Mouse (Mus musculus): Measurements from ENCODE around the gene Dhx15. TPM values are rescaled to one million over a fixed set of nuclear protein-coding genes. Genes with fewer than 3 reads are reported as not detected.

Dhx15 gene
- total RNA-seq, 2 experiments from 2014 or later: 53.4 TPM

DNA sequence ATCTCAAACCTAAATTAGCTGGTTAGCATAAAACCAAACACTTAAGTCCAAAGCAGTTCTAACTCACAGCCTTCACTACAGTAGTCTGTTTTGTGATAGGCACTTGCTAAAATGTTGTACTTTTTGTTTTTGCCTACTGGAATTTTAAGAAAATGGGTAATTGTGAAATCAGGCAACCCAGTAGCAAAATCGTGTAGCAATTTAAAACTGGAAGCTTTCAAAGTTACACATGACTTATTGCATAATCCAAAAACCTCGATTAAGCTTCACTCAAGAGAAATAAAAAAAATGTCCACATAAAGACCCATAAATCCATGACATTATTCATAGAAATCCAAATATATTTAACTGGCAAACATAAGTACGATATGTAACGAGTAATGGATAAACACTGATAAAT is 43.2 kb downstream of the Dhx15 start:
- intact Hi-C loops (cut with DNase I): loop anchor here (5.0 kb wide), 1 partner anchor 35 kb away; no protein-coding TSS in a partner anchor

DNA sequence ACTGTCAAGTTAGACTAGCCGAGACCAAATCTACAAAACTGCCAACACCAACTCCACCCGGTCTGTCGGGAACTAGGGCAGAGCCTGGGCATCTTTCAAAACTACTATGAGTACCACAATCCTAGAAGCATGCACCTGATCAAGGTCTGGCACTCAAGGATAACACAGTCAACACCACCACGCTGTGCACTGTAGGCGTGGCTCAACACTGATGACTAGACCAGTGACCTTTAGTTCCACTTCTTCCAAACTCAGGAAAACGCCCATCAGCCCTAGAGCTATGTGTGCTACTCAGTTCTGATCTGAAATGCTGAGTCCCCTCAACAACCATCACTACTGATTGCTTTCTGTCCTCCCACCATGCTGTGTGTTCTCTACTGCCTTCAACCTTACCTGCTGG is 44.6 kb downstream of the Dhx15 start:
- intact Hi-C loops (cut with DNase I): loop anchor here (5.0 kb wide), 1 partner anchor 37 kb away; no protein-coding TSS in a partner anchor
- DNase-seq: no peak

More for the DNA sequence above, 43.2 kb downstream of the Dhx15 start:
- DNase-seq: no peak

DNA sequence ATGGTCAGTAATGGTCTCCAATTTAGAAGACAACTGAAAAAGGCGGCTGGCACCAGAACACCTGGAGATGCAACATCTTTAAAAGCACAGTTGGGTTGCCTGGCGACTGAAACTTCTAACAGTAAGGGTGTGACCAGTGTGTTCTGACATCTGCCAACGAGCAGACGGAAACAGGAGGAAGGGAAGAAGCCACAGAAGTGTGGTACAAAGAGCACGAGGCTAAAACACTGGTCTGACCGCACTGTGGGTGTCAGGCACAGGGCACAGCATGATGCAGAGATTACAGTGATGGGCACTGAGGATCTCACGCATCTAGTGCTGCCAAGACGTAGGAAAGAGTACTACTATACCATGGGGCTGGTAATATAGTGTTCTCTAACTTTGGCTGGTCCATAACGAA is 48.4 kb downstream of the Dhx15 start:
- intact Hi-C loops (cut with DNase I): no loop called here
- DNase-seq: no peak

DNA sequence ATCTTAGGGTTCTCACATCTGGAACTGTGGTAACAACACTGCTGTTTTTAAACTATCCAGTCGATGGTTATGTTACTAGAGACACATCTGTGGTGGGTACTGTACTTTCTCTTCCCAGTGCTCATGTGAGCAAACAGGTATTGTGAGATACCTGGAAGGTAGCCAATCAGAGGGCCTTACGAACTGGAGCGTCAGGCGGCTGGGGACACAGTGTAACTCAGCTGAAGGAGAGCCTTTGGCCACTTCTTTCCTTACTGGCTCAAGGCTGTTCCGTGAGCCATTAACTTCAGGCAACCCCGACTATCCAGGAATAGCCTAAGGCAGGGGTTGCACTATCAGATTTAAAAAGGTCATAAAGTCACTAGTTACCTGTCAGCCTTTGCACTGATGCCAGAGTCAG is 51.5 kb downstream of the Dhx15 start:
- DNase-seq: no peak
- intact Hi-C loops (cut with DNase I): loop anchor here (10.0 kb wide), 1 partner anchor 496 kb away; no protein-coding TSS in a partner anchor

DNA sequence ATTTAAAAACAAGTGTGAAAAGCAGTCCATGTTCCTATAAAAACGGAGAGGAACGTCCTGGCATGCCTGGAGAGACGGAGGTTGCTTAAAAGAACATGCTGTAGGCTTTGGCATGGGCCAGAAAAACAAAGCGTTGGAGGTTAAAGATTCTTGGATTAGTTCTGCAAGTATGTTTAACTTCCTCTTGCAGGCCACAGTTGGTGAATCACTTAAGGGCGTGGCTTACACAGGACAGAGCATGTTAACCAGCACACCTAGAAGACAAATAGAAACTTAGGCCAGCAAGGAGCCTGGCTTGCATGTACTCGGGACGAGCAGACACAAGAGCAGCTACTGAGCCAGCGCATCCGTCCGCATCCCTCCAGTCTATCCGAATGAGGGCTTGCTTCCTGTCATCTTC is 52.2 kb downstream of the Dhx15 start:
- no peak for DNase-seq
- intact Hi-C loops (cut with DNase I): loop anchor here (10.0 kb wide), 1 partner anchor 497 kb away; no protein-coding TSS in a partner anchor

DNA sequence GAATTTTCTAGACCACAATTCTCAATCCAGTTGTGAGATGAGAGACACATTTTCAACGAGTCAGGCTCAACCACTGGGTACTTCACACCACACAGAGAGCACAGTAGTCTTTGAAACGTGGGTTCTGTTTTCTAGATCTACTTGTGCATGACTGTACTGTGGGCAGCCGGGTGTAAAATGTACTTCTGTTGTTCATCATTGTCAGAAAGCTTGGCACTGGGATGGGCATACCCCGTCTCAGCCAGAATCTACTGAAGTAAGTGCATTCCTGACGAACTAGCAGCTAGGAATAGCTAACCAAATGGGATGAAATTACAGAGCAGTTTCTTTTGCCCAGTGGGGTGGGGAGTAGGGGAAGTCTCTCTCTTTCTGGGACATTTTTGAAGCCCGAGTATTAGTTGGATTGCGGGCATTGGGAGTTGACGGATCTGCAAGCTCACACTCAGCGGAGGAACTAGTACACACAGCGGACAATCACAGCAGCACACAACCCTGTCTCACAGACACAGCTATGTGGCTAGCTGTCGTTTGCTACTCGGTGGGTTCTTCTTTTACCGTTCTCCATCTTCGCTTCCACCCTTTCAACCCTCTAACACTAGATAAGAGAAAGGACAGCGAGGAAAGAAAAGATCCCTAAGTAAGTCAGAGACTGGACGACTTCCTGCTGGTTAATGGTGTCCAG is 54.7 kb downstream of the Dhx15 start:
- DNase-seq: no peak
- intact Hi-C loops (cut with DNase I): loop anchor here (10.0 kb wide), 1 partner anchor 499 kb away; no protein-coding TSS in a partner anchor

DNA sequence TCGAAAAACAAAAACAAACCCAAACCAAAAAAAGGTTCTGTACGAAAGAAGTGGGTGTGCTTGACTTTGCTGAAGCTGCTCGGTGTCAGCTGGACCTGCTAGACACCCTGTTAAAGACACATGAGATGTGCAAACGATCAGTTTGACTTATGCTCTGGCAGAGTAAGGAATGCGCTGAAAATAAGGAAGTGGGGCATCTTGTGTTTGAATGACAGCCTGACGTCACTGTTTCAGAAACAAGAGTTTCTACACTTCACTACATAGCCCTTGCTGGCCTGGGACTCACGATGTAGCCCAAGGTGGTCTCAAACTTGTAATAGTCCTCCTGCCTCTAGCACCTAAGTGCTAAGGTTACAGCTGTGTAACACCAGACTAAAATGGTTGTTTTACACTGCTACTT is 57.5 kb downstream of the Dhx15 start:
- DNase-seq: no peak
- intact Hi-C loops (cut with DNase I): loop anchor here (2.0 to 10.0 kb wide), 3 partner anchors 108 to 502 kb away; no protein-coding TSS in a partner anchor

DNA sequence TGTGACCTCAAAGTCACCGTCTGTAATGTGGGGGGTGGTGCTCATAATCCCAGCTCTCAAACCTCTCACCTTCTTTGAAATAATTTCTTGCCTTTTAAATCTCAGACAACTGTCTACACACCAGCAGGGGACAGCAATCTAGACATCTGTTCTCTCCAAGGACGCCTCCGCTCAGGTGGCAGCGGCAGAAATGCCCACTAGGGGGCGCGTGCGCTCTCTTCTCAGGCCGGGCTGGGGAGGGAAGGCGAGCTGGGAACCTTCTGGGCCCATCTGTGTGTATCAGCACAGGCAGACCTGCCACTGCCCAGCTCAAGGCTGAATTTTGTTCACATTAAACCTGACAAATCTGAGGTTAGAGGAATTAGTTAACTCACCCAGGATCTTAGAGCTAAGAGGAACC is 58.2 kb downstream of the Dhx15 start:
- intact Hi-C loops (cut with DNase I): loop anchor here (2.0 to 10.0 kb wide), 3 partner anchors 109 to 503 kb away; no protein-coding TSS in a partner anchor
- peak; percentile 29 to 47 for DNase-seq

DNA sequence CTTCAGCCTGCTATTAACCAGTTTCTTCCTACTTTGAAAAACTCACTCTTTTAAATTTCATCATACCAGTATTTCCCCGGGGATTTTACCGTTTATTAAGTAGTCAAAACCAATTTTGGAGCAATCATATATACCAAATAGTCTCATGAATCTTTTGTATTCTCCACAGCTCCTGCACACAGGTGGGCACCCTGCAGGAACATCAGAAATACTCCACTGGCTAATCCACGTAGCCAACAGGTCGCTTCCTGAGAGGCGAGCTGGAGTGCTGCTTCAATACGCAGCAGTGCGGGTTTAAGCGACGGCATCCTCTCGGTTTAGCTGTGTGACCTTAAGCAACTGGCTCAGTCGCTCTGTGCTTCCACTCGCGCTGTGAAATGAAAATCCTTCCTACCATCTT is 58.9 kb downstream of the Dhx15 start:
- intact Hi-C loops (cut with DNase I): loop anchor here (5.0 to 10.0 kb wide), 2 partner anchors 391 to 503 kb away; no protein-coding TSS in a partner anchor
- DNase-seq: no peak

DNA sequence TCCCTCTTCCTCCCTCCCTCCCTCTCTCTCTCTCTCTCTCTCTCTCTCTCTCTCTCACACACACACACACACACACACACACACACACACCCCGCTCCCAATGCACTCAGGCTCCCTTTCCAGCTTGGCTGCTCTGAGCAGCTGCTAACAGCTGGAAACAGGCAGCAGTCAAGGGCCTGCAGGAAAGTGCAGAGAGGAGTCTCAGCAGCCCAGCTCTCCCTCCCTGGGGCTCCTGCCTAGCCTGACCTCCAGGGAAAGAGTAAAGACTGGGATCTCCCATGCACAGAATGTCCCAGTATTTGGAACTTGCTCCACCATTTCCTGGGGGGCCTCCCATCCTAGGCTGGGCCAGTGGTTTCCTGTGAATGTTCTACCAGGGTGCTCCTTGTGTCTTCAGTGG is 59.8 kb downstream of the Dhx15 start:
- peak in 1 of 2 experiments; percentile 24 for DNase-seq
- intact Hi-C loops (cut with DNase I): loop anchor here (5.0 to 10.0 kb wide), 2 partner anchors 392 to 504 kb away; no protein-coding TSS in a partner anchor

DNA sequence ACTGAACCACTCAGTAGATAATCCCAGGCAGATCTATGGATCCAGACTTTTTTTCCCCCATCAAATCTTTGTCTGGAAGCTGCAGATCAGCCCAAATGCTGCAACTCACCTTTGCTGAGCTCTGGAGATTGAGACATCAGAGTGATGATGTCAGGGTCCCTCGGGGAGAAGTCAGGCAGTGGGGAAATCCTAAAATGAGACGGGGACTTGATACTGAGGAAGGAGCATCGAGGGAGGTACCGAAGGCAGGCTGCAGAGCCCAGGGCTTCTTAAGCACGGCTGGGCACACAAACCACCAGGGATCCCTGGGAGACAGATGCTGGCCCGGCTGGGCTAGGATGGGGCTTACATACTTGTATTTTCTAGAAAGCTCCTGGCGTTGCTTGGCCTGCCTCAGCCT is 64.1 kb downstream of the Dhx15 start:
- intact Hi-C loops (cut with DNase I): no loop called here
- no peak for DNase-seq

DNA sequence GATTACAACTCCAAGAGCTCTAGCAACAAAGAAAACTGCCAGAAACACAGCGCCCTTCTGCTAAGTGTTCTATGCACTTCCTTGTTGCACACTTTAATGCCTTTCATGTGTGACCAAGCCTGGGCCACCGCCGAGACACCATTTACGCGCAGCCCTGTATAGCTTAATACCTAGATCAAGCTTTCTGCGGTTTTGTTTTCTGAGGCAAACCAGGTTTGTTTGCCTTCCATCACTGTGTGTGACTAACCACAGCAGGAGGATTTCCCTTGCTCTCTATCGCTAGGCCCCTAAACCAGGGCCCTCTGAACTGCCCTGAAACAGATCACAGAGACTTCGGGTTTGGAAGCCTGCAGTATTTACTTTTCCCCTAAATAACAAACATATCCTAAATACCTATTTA is 64.5 kb downstream of the Dhx15 start:
- intact Hi-C loops (cut with DNase I): no loop called here

DNA sequence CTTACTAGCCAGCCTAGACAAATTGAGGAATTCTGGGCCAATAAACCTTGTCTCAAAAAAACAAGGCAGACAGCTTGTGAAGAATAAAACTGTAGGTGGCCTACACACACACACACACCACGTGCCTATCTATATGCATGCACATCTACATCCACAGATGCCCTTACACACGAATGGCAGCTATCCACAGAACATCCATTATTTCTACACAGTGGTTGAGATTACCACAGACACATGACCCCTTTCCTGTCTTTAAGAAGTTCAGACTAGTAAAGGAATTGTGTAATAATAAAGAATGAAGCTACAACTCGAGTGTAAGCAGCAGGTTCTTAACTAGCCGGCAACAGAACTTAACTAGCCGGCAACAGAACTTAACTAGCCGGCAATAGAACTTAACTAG is 68.2 kb downstream of the Dhx15 start:
- no peak for DNase-seq
- intact Hi-C loops (cut with DNase I): no loop called here

More for the DNA sequence above, 64.5 kb downstream of the Dhx15 start:
- no peak for DNase-seq

DNA sequence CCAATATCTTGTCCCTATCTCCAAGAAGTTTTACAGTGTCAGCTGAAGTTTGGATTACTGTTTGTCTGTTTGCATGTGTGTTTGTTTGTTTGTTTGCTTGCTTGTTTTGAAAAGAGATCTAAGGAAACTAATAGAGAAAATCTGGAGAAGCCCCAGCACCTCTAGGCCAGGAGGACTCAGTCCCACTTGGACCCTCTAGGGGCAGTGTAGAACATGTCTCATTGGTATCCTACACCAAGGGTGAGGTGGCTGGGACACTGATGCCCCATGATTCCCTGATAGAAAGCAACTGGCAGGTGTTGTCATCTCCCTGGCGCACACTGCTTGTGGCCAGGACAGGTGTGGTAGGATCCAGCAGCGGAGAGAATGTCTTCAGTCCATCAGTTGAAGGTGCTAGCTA is 70.5 kb downstream of the Dhx15 start:
- intact Hi-C loops (cut with DNase I): loop anchor here (5.0 kb wide), 1 partner anchor 67 kb away; no protein-coding TSS in a partner anchor
- DNase-seq: no peak

DNA sequence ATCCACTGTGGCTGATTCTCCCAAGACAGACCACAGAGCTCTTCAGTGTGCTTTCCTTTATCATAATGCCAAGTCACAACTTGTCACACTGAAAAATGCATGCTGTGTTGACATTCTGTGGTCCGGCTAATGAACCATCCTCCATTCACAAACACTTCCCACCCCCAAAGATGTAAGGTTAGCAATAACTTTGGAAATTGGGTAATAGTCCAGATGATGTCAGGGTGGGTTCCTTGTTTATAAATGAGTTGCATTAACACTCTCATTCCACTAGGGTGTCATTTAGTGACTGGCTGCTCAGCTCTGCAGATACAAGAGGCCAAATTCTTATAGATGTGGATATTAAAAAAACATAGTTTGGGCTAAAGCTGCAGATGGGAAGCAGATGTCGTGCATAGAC is 71.1 kb downstream of the Dhx15 start:
- no peak for DNase-seq
- intact Hi-C loops (cut with DNase I): loop anchor here (5.0 kb wide), 1 partner anchor 68 kb away; no protein-coding TSS in a partner anchor

DNA sequence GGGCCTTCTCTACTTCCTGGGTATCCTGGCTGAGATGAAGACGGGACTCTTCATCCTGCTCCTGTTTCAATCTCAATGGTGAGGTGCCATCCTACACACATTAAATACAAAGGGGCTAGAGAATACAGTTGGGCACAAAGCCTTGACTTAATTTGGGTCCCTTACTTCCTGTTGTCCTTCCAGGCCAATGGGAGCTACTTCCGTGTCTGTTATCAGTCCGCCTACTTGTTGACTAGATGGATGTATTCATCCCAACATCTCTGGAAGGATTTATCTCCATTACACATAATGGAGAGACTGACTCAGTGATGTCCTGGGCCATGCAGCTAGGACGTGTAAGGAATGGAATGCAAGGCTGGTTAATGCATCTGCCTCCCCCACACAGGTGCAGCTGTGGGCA is 72.5 kb downstream of the Dhx15 start:
- DNase-seq: no peak
- intact Hi-C loops (cut with DNase I): loop anchor here (5.0 kb wide), 1 partner anchor 69 kb away; no protein-coding TSS in a partner anchor

DNA sequence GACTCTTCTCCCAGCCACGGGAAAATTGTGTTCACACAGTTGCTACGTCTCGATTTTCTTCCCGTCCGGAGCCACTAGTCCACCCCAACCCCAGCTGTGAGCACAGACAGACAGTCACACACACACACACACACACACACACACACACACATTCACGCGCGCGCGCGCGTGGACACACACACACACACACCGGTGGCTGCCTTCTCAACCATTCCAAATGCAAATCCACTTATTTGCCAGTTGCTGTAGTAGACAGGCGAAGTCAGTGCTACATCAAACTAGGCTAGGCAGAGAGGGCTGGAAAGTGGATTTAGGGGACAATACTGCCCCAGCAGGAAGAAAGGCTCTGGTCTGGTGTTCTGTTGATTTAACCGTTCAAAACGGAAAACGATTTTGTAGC is 73.9 kb downstream of the Dhx15 start:
- intact Hi-C loops (cut with DNase I): loop anchor here (5.0 kb wide), 1 partner anchor 71 kb away; no protein-coding TSS in a partner anchor
- no peak for DNase-seq

DNA sequence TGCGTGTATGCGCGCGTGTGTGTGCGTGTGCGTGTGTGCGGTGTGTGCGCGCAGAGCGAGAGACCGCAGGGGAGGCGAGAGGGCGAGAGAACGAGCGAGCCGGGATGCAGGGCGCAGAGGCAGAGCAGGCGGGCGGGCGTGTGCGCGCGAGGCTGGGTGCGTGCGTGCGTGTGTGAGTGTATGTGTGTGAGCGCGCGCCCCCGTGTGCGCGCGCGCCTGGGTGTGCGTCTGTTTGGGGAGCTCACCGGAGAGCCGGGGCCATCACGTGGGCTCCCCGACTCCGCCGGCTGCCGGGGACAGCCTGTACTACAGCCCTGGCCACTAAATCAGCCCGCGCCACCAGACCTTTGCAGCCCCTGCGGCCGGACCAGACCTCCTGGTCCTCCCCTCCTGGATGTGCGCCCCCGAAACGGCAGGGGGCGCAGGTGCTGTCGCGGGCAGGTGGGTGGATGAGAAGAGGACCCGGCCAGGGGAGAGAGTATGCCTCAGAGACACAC is 74.4 kb downstream of the Dhx15 start:
- intact Hi-C loops (cut with DNase I): loop anchor here (1.0 to 5.0 kb wide), 2 partner anchors 71 to 121 kb away; no protein-coding TSS in a partner anchor
- peak; percentile 59 to 70 for DNase-seq

DNA sequence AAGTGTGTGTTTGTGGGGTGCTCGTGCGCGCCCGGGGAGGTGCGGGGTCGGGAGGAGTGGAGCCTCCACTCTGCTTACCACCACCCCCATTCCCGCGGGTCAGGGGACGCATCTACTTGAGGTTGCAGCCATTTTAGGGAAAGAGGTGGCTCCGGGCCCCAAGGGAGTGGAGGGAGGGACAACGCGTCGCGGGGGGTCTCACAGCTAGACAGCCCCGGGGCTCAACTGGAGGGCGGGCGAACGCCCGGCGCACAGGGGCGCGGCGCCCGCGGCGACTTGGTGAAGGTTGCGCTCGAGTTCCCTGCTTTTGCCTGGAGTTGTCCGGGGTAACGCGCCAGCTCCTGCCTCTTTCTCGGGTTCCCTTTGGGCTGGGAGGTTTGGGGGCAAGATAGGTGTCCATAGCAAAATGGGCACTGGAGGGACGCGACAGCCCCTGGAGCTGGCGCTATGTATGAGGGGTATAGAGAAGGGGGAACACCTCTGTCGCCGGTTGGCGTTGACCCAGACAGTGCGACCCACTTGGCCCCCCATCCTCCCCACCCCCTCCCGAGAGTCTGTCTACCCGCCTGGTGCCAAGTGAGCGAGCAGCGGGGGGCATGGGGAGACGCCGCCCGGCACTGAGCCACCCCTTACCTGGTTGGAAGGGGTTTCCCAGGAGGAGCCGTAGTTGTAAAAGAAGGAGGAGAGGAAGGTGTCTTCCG is 75.4 kb downstream of the Dhx15 start:
- intact Hi-C loops (cut with DNase I): loop anchor here (1.0 to 5.0 kb wide), 2 partner anchors 72 to 122 kb away; no protein-coding TSS in a partner anchor
- peak; percentile 5 to 14 for DNase-seq

DNA sequence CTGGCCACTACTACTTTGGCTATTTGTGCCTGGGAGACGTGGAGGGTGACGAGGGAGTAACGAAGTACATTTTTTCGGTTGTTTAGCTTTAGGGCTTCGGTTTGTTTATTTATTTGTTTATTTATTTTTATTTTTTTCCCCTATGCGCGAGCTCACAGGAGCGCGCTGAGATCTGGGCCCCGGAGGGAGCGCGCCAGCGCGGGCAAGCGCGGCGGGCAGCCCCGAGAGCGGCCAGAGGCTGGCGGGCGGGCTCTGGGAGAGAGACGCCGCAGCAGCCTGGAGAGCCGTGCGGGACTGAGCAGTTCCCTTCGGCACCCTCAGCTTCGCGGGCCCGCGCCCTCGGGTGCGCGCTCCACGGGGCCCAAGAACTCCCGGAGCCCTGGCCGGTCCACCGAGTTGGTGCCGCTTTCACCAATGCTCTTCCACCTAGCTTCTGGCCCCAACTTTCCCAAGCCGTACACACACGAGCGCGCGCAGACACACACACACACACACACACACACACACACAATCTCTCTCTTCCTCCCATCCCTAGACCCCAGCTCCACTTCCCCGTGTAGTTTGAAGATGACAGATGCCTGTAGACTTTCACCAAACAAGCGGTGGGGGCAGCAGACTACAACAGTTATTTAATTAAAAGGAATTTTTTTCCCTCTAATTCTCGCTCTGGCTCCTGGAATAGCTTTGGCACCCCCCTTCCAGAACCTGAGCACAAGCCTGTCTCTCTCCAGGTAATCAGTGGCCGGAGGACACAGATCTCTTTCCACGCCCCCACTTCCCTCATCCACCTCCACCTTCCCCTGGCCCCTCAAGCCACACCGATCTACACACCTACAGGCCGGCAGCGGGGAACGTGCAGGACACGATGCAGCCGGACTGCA is 76.2 kb downstream of the Dhx15 start:
- peak; percentile 15 to 31 for DNase-seq
- intact Hi-C loops (cut with DNase I): no loop called here
